Mouse (Mus musculus) megakaryocyte, embryonic 14.5 days (primary cell): Measurements from ENCODE around the gene Dus1l.

Source experiments
- FLI1 ChIP-seq: IDR thresholded peaks from 2 replicates; pipeline ENCODE4 v1.6.1; 2012; ENCODE audit warnings: low read length, inconsistent platforms, mixed read lengths
- GATA1 ChIP-seq: IDR thresholded peaks from 3 replicates; pipeline ENCODE4 v1.6.1; 2012; ENCODE audit warnings: mixed read lengths, low read length, inconsistent platforms, borderline replicate concordance

GRCm38 (mm10) chr11:120824787-120825288 lies 28.6 kb upstream of the Dus1l start:
- TF ChIP-seq GATA1 (no peak), FLI1 (no peak)
